ENCODE assay signal across 8 mouse cellular contexts in genomic region chr7:144942071-144942743, GRCm38 (mm10). TPM values are rescaled to one million over a fixed set of nuclear protein-coding genes. Genes with fewer than 3 reads are reported as not detected.
DNase-seq lines count a peak whose midpoint lies in the region; ATAC-seq and TF ChIP-seq lines count a peak whose summit lies in the region.

No protein-coding gene starts in this region.

- no peaks in the 10 kb centered on the region for H3K9me3 ChIP-seq in forebrain, embryonic 15.5 days
- H3K9me3 ChIP-seq in intestine, postnatal 0 days (ENCODE audit: control insufficient read depth) = no peaks in the 10 kb centered on the region

- H3K9ac ChIP-seq in forebrain, embryonic 15.5 days (replicated peaks) = 0 out of 2 replicates have a peak overlapping the region, but pooled peaks have one; percentile 13
- H3K9ac ChIP-seq in intestine, postnatal 0 days (ENCODE audit: low read depth, low read length) = no peak overlapping the region

- no peak for ATAC-seq in forebrain, embryonic 15.5 days (replicated peaks)
- ATAC-seq in intestine, postnatal 0 days = no peak

- DNase-seq in 3T3-L1 (ENCODE audit: low read depth, low spot score) = peak; percentile 56
- peak; percentile 68 for DNase-seq in WW6 (ENCODE audit: low read depth, low spot score)
- DNase-seq in lung, postnatal 10 days = peak; percentile 39
- peak; percentile 54 for DNase-seq in testis, postnatal 10 days (ENCODE audit: low spot score)
- no peak for DNase-seq in left cerebral cortex, adult 9 months (ENCODE audit: low spot score in 2 of 2)
- no peak for DNase-seq in ovary, adult 18-20 months (ENCODE audit: low spot score)

- WGBS in forebrain, embryonic 15.5 days = under 1% methylated on average over 35 of the region's 35 CpGs
- WGBS in intestine, postnatal 0 days = under 1% methylated on average over 35 of the region's 35 CpGs

- H3K4me2 ChIP-seq in forebrain, embryonic 15.5 days (replicated peaks) = peak overlapping the region; percentile 89
- H3K4me2 ChIP-seq in intestine, postnatal 0 days (replicated peaks; ENCODE audit: low read depth) = peak overlapping the region; percentile 92

- peaks cover 59% of the 10 kb centered on the region for H3K4me1 ChIP-seq in forebrain, embryonic 15.5 days
- peaks cover 22% of the 10 kb centered on the region for H3K4me1 ChIP-seq in intestine, postnatal 0 days (replicated peaks; ENCODE audit: control insufficient read depth, insufficient read depth, low read length)

- H3K27me3 ChIP-seq in forebrain, embryonic 15.5 days = peaks cover 41% of the 10 kb centered on the region
- peaks cover 9% of the 10 kb centered on the region; the same call in 1 of the 2 replicates for H3K27me3 ChIP-seq in intestine, postnatal 0 days (replicated peaks; ENCODE audit: control insufficient read depth, insufficient read depth, low read length)

- H3K4me3 ChIP-seq in forebrain, embryonic 15.5 days = peak overlapping the region; percentile 48
- H3K4me3 ChIP-seq in intestine, postnatal 0 days (ENCODE audit: low read depth, low read length) = peak overlapping the region; percentile 57

- H3K27ac ChIP-seq in forebrain, embryonic 15.5 days (replicated peaks) = 0 out of 2 replicates have a peak overlapping the region, but pooled peaks have one; percentile 81
- no peak overlapping the region; the same call in 1 of the 2 replicates for H3K27ac ChIP-seq in intestine, postnatal 0 days (ENCODE audit: low read depth, low read length)

- no peaks in the 10 kb centered on the region for H3K36me3 ChIP-seq in forebrain, embryonic 15.5 days
- H3K36me3 ChIP-seq in intestine, postnatal 0 days (ENCODE audit: control insufficient read depth, insufficient read depth) = no peaks in the 10 kb centered on the region

- TF ChIP-seq CTCF in intestine, postnatal 0 days (IDR thresholded peaks at IDR 0.05; ENCODE audit: low read depth) = no peak

RNA-seq across cellular contexts. Expression of gene Ccnd1, which starts 2.5 kb away (rescaled TPM):
- polyA plus RNA-seq in forebrain, embryonic 15.5 days (2015; fragmentation: Nextera tagmentation; extraction: Ambion mirVana) = 34.9 and 41.7 TPM in 2 replicates
- 41.5 and 42.9 TPM in 2 replicates for polyA plus RNA-seq in intestine, postnatal 0 days (2015; fragmentation: Nextera tagmentation; extraction: Ambion mirVana)

RNA-seq across cellular contexts. Expression of gene LTO1, which starts 27.3 kb away (rescaled TPM):
- polyA plus RNA-seq in forebrain, embryonic 15.5 days (2015; fragmentation: Nextera tagmentation; extraction: Ambion mirVana) = 36.3 and 39.3 TPM in 2 replicates
- 16.2 and 21.1 TPM in 2 replicates for polyA plus RNA-seq in intestine, postnatal 0 days (2015; fragmentation: Nextera tagmentation; extraction: Ambion mirVana)

RNA-seq across cellular contexts. Expression of gene Fgf15, which starts 45.9 kb away (rescaled TPM):
- polyA plus RNA-seq in forebrain, embryonic 15.5 days (2015; fragmentation: Nextera tagmentation; extraction: Ambion mirVana) = 20.0 and 20.8 TPM in 2 replicates
- 51.7 and 76.9 TPM in 2 replicates for polyA plus RNA-seq in intestine, postnatal 0 days (2015; fragmentation: Nextera tagmentation; extraction: Ambion mirVana)

Comparison
In these comparisons a context has a peak if more than half of its experiments do, and no peak if none do; other contexts are left out.
1. DNase-seq: peak in 3T3-L1 (single experiment), WW6 (single experiment), lung, postnatal 10 days (single experiment) and testis, postnatal 10 days (single experiment); none in left cerebral cortex, adult 9 months (0 of 2) and ovary, adult 18-20 months (single experiment).